Mouse (Mus musculus): ENCODE results near the gene BC034090.

Gene BC034090

GRCm38 (mm10) chr1:155216844-155217243, 27.4 kb downstream of the BC034090 start:
- no peak for DNase-seq (ENCODE audit: low spot score in 2 of 2)

- DNase-seq (ENCODE audit: low spot score in 2 of 2): no peak
These were observed 27.9 kb downstream of the BC034090 start for GRCm38 (mm10) chr1:155216313-155216712.

- DNase-seq (ENCODE audit: low spot score in 2 of 2): no peak
These were observed 29.0 kb downstream of the BC034090 start for GRCm38 (mm10) chr1:155215066-155215764.

GRCm38 (mm10) chr1:155213912-155214311, 30.3 kb downstream of the BC034090 start:
- no peak for DNase-seq (ENCODE audit: low spot score in 2 of 2)

DNA sequence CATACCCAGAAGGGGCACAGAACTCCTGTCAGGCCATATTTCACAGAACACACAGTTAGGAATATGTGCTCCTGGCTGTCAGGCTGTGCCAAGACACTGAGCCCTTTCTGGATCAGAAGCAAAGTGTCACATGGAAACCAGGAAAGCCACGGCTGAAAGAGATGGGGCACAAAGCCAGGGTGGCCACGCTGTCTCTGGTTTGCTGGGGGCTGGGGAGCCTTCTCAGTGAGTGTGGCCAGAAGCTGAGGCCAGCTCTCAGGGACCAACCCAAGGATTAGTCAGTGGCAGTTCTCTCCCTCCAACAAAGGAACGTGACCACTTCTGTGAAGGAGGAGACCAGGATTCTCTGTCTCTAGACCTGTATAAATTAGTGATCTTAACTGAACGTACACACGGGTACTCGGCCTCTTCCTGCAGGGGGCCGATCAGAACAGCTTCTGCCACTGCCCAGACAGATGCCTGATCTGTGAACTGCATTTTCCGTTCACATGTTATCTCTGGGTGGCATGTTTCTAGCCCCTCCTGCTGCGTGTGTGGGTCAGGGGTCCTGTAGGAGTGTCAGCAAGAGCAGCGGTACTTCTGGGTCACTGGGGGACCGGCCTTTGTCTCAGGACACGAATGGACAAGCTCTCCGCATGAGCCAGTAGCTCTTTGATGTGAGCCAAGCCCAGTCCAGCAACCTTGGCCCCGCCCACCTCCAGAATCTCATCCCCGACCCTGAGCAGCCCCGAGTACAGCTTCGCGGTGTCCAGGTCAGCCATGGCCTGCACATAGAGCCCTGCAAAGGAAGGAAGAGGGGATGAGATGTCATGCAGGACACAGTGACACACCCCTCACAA, 31.1 kb downstream of the BC034090 start:
- DNase-seq (ENCODE audit: low spot score in 2 of 2): peak in 1 of 2 experiments; percentile 61

DNA sequence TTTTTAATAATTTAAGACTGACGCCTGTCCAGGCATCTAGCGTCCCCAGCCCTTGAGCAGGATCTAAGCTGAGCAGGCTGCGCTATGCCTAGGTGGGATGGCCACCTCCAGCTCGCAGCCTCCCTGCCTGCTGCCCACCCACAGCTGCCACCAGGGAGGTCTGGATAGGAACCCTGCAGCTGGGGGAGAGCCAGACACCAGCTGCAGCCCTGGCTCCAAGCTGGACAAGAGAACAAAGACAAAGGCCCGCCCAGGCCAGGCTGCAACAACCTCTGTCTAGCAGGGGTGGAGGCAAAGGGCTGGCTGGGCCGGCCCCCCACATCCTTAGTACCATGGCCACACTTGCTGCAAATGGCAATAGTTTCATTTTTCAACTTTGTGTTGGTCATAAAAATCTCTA, 31.8 kb downstream of the BC034090 start:
- peak in 1 of 2 experiments; percentile 33 for DNase-seq (ENCODE audit: low spot score in 2 of 2)

DNA sequence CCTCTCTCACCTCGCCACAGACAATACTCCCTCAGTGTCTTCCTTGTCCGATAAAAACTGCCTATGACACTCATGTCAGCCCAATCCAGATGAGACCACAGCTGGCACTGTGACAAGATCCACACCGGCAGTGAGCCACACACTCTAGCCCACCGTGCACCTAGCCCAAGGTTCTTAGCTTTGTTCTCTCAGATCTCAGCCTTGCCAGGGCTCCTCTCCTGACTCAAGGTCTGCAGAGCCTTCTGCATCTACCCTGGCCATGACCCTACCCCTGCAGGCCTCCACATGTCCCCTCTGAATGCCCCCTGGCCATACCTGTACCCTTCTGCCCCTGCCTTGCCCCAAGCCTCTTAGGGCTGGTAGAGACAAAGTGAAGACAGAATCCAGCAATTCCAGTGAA, 32.2 kb downstream of the BC034090 start:
- no peak for DNase-seq (ENCODE audit: low spot score in 2 of 2)

DNA sequence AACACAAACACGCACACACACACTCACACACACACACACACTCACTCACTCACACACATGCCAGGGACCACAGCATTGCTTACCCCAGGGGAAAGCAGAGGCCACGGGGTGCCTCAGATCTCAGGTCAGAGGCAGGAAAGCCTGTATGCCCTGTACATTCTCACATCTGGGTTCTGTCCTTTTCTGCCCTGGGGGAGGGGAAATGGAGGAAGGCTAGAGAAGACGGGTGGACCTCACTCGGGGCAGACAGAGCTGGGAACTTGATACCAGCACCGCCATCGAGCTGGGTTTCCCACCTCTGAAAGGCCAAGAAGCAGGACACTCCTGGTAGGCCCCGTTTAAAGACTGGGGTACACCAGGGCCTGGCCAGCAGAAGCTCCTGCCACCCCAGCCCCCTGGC, 33.2 kb downstream of the BC034090 start:
- DNase-seq (ENCODE audit: low spot score in 2 of 2): no peak

DNA sequence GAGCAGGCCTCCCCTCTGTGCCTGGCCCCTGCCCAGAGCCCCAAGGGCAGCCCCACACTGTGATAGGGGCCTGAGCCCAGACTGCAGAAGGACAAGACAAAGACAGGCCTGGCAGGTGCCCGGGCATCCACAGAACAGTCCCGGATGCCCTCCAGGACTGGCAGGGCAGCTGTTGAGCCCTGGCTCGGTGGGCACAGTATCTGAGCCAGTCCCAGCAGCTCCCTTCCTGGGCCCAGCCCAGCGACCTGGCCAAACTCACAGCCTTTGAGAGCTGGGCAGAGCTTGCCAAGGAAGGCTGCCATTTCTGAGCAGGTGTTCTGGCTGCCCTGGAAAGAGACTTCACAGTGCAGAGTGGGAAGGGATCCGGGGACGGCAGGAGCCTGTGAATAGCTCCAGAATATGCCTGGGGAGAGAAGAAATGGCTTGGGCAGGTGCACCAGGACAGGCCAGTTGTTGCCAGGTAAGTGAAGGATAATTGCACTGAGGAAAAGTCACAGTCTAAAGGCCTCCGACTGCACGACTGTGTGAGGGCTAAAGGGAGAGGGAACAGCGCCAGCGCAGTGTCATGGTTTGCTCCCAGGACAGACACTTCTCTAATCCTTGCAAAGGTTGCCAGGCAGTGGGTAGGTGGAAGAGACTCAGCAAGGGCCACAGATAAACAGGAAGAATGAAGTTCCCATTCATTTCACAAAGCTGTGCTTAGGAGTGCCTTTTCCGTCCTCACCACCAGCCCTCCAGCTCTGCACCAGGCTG, 34.1 kb downstream of the BC034090 start:
- DNase-seq (ENCODE audit: low spot score in 2 of 2): peak; percentile 68 to 71

DNA sequence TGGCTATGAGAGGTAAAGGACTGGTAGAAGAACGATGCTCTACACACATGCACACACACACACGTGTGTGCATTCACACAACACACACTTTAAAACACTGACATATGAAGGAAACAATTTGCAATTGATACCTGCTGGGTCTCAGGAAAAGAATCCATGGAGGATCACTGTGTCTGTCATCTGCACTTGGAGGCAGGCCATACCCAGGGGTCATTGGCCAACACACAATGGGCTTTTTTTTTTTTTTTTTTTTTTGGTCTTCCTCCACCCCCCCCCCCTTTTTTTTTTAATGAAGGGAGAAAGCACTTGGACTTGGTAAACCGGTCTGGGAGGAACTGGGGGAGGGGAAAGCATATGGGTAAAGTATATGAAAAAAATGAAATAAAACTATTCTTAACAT, 36.4 kb downstream of the BC034090 start:
- DNase-seq (ENCODE audit: low spot score in 2 of 2): no peak

- DNase-seq (ENCODE audit: low spot score in 2 of 2): peak; percentile 35 to 54
These were observed 38.2 kb downstream of the BC034090 start for GRCm38 (mm10) chr1:155205822-155206660.

DNA sequence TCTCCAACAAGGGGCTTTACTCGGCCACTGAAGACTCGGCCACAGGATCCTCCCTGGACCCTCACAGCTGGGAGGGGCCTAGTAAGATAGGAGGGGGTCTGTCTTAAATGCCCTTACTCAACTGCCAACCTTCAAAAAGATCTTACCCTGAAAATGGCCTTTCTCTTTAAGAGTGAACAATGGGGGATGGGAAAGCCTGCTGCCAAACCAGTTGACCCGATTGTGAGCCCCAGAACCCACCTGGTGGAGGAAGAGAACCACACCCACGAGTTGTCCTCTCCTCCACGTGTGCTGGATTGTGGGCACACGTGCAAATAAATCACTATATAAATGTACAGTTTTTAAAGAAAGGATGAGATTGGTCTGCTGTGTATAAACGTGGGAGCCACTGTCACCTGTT, 38.9 kb downstream of the BC034090 start:
- DNase-seq (ENCODE audit: low spot score in 2 of 2): no peak

DNA sequence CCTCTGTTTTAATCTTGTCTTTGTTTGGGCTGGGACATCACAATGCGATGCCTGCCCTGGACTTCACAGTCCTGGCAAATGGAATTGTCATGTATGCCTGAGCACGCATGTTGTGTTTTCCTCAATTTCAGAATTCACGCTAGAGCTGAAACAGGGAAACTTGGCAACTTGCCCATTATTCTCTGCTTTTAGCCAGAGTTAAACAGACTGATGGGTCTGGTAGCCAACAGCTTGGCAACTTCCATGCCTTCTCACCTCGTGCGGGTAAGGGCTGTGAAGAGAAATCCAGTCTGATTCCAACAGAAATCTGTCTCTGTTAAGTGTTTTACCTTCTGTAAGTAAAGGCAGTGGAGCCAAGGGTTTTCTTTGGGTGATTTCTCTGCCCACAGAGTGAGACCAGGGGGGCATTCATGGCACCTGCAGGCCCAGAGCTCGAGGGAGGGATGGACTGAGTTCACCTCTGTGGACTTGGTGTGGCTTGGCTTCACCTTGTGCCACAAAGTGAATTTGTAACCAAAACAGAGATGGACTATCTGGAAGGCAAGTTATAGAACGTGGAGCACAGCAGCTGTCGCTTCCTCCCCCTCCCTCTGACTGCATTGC, 39.6 kb downstream of the BC034090 start:
- DNase-seq (ENCODE audit: low spot score in 2 of 2): no peak

GRCm38 (mm10) chr1:155203954-155204353, 40.3 kb downstream of the BC034090 start:
- no peak for DNase-seq (ENCODE audit: low spot score in 2 of 2)

DNA sequence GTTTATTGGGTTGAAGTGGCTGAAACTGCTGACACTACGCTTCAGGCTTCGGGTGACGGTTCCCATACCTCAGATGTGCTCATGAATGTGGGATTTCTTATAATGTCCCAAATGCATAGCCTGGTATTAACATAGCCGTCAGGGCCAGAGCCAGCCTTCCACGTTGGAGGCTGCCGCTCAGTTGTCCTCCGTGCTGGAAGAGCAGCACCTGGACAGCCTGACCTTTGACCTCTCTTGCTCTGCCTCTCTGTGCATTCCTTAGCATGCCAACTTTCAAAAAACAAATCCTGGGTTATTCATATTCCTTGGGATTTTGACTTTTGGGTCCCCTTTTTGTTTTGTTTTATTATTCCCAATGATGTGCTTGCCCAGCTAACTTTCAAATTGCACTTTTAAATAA, 41.1 kb downstream of the BC034090 start:
- DNase-seq (ENCODE audit: low spot score in 2 of 2): no peak

GRCm38 (mm10) chr1:155202472-155202871, 41.8 kb downstream of the BC034090 start:
- no peak for DNase-seq (ENCODE audit: low spot score in 2 of 2)

DNA sequence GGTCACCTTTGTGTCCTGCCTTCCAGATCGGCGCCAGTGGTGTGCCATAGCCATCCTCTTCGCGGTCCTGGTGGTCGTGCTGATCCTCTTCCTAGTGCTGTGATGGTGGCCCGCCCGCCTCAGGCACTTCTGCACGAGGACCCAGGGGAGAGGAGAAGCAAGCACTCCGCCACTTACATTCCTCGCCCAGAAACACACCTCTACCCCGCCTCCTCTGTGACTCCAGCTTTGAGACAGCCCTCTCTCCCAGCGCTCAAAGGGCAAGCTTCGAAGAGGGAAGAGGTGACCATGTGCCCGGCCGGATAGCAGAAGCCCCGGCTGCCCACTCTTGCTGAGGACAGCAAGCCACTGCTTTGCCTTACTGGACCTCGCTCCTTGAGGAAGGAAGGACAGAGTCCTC, 42.3 kb downstream of the BC034090 start:
- no peak for DNase-seq (ENCODE audit: low spot score in 2 of 2)

DNA sequence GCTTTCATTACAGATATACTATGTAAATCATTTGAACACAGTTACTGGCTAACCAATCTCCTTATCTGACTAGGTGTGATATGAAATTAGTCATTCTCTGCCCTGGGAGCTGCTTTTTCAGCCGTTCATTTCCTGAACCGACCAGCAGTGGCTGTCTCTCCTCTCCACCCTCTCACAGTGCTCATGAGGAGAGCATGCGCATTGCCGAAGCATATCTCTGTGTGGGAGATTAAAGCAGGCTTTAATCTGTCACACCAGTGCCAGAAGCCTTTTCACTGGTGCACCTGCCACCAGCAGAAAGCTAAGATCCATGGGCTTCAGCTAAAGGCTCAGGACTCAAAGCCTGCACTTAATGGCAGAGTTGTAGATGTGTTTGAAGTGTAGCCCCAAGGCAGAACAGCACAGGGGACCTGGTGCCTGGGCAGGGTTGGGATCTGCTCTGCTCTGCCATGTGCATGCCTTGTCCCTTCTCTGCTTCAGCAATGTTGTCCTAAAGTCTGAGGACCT, 42.8 kb downstream of the BC034090 start:
- no peak for DNase-seq (ENCODE audit: low spot score in 2 of 2)

DNA sequence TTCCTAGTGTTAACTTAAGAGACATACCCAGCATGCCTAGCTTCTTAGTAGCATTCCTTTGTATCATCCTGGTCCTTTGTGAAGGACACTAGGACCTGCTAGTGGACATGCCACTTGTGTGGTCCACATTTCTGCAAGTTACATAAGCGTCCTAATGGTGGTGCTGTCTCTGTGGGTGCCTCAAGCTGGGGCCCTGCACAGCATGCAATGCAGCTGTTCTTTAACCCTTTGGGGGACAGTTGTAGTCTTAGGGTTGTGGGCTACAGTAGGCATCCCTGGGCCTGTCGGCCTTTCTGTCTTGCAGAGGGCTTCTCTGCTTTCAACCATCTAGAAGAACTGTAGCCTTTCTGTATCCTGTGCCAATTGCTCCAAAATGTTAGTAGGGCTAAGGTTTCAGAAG, 43.3 kb downstream of the BC034090 start:
- no peak for DNase-seq (ENCODE audit: low spot score in 2 of 2)

GRCm38 (mm10) chr1:155199522-155199921, 44.7 kb downstream of the BC034090 start:
- DNase-seq (ENCODE audit: low spot score in 2 of 2): no peak

DNA sequence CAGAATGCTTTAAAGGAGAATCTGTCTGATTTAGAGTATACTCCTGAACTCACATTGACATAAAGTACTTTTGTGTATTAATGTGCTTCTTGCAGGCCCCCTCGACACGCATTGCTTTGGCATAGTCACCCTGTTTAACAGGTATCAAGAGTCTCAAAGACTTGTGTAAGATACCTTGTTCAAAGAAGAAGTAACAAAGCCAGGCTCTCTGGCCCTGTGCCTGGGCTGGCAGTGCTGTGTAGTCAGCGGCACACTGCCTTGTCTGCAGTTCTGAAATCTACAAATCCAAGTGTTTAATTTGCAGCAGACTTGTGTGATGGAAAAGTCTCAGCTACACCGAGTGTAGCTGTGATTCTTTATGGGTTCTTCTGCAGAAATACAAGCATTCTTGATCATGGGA, 47.6 kb downstream of the BC034090 start:
- DNase-seq (ENCODE audit: low spot score in 2 of 2): no peak

Measured in heart, adult 9 months (tissue).